Mouse (Mus musculus) ES-Bruce4 (cell line): ENCODE data around the gene Casq2. TPM values are rescaled to one million over a fixed set of nuclear protein-coding genes. Genes with fewer than 3 reads are reported as not detected.

Source experiments
- H3K27ac ChIP-seq: 2 replicates; pipeline ENCODE4 v1.5.1; 2012; ENCODE audit warnings: low read length, inconsistent platforms; ENCODE audit not compliant: insufficient read depth
- H3K27me3 ChIP-seq: 2 replicates; pipeline ENCODE4 v1.6.1; 2012; ENCODE audit warnings: mild to moderate bottlenecking, low read length, inconsistent platforms; ENCODE audit not compliant: control insufficient read depth, poor library complexity, insufficient read depth, severe bottlenecking
- H3K36me3 ChIP-seq: 2 replicates; pipeline ENCODE4 v1.6.1; 2012; ENCODE audit warnings: inconsistent platforms, mild to moderate bottlenecking, low read length, moderate library complexity; ENCODE audit not compliant: control insufficient read depth, poor library complexity, insufficient read depth, severe bottlenecking
- H3K4me1 ChIP-seq: one replicate; pipeline ENCODE4 v1.8.1; 2011; ENCODE audit warnings: low read length; ENCODE audit not compliant: control insufficient read depth, insufficient read depth
- H3K4me3 ChIP-seq: 2 replicates; pipeline ENCODE4 v1.5.1; 2011; ENCODE audit warnings: low read depth, mild to moderate bottlenecking, low read length
- H3K9ac ChIP-seq: 2 replicates; pipeline ENCODE4 v1.6.1; 2012; ENCODE audit warnings: low read depth, mild to moderate bottlenecking, inconsistent platforms; ENCODE audit not compliant: poor library complexity, severe bottlenecking
- H3K9me3 ChIP-seq: replicated peaks from 2 replicates; pipeline ENCODE4 v1.6.1; 2012; ENCODE audit warnings: mild to moderate bottlenecking, low read length, inconsistent platforms; ENCODE audit not compliant: control insufficient read depth, poor library complexity, insufficient read depth, severe bottlenecking
- CTCF ChIP-seq: IDR thresholded peaks from one replicate; pipeline ENCODE4 v1.8.1; 2011; ENCODE audit warnings: low read depth, low read length
- EP300 ChIP-seq: IDR thresholded peaks from 2 replicates; pipeline ENCODE4 v1.6.1; 2011; ENCODE audit warnings: low read depth, low read length; ENCODE audit not compliant: insufficient read depth
- POLR2A ChIP-seq: IDR thresholded peaks from one replicate; pipeline ENCODE4 v1.8.1; 2011; ENCODE audit warnings: low read length; ENCODE audit not compliant: insufficient read depth
- polyA plus RNA-seq: library from polyadenylated mRNA; stranded (reverse); fragments of >200 nt; gene quantifications from 2 replicates; pipeline ENCODE4 v1.2.4, GENCODE M21; 2011; ENCODE audit warnings: low read depth; ENCODE audit not compliant: missing spikeins, insufficient read depth, insufficient read length

Gene Casq2
- polyA plus RNA-seq, 1 experiment = not detected

GRCm38 (mm10) chr3:102179869-102180268 is 93.7 kb downstream of the Casq2 start:
- Histone ChIP-seq H3K9me3 (no peaks in the 10 kb centered on the region), H3K9ac (no peak overlapping the region), H3K27ac (no peak overlapping the region), H3K4me1 (peaks cover 3% of the 10 kb centered on the region), H3K27me3 (no peaks in the 10 kb centered on the region), H3K36me3 (peaks cover 5% of the 10 kb centered on the region; the same call in 1 of the 2 replicates), H3K4me3 (no peak overlapping the region)
- TF ChIP-seq POLR2A = no peak

- no peak for TF ChIP-seq EP300
- TF ChIP-seq CTCF = no peak
- TF ChIP-seq POLR2A = no peak
- H3K4me1 ChIP-seq = peaks cover 3% of the 10 kb centered on the region
- no peak overlapping the region for H3K4me3 ChIP-seq
- no peaks in the 10 kb centered on the region for H3K27me3 ChIP-seq
- H3K9ac ChIP-seq = no peak overlapping the region
- H3K27ac ChIP-seq = no peak overlapping the region
- H3K9me3 ChIP-seq = peaks cover under 1% of the 10 kb centered on the region; the same call in 1 of the 2 replicates
- H3K36me3 ChIP-seq = peaks cover 5% of the 10 kb centered on the region; the same call in 1 of the 2 replicates
Observed at GRCm38 (mm10) chr3:102180746-102181145, 94.5 kb downstream of the Casq2 start.

GRCm38 (mm10) chr3:102181191-102181590 is 95.0 kb downstream of the Casq2 start:
- TF ChIP-seq EP300 (no peak), POLR2A (no peak), CTCF (no peak)

GRCm38 (mm10) chr3:102182601-102183000 is 96.4 kb downstream of the Casq2 start:
- Histone ChIP-seq H3K4me1 (peaks cover 3% of the 10 kb centered on the region), H3K27ac (no peak overlapping the region), H3K27me3 (no peaks in the 10 kb centered on the region), H3K4me3 (no peak overlapping the region), H3K9me3 (peaks cover 5% of the 10 kb centered on the region), H3K9ac (no peak overlapping the region), H3K36me3 (peaks cover 5% of the 10 kb centered on the region; the same call in 1 of the 2 replicates)
- TF ChIP-seq CTCF = no peak
- TF ChIP-seq EP300 = no peak
- TF ChIP-seq POLR2A = no peak

More at GRCm38 (mm10) chr3:102181191-102181590, 95.0 kb downstream of the Casq2 start:
- H3K4me3 ChIP-seq = no peak overlapping the region
- H3K9me3 ChIP-seq = peaks cover 5% of the 10 kb centered on the region
- H3K36me3 ChIP-seq = peaks cover 5% of the 10 kb centered on the region; the same call in 1 of the 2 replicates
- H3K4me1 ChIP-seq = peaks cover 3% of the 10 kb centered on the region
- H3K27ac ChIP-seq = no peak overlapping the region
- H3K9ac ChIP-seq = no peak overlapping the region
- no peaks in the 10 kb centered on the region for H3K27me3 ChIP-seq

GRCm38 (mm10) chr3:102184721-102185120 is 98.5 kb downstream of the Casq2 start:
- Histone ChIP-seq H3K27ac (no peak overlapping the region; the same call in 1 of the 2 replicates), H3K4me1 (peaks cover 3% of the 10 kb centered on the region), H3K36me3 (peaks cover 5% of the 10 kb centered on the region; the same call in 1 of the 2 replicates), H3K4me3 (no peak overlapping the region), H3K27me3 (no peaks in the 10 kb centered on the region), H3K9ac (no peak overlapping the region), H3K9me3 (peaks cover 5% of the 10 kb centered on the region)
- no peak for TF ChIP-seq EP300
- TF ChIP-seq POLR2A = no peak
- no peak for TF ChIP-seq CTCF

- H3K27ac ChIP-seq = no peak overlapping the region
- TF ChIP-seq POLR2A = no peak
- TF ChIP-seq CTCF = no peak
- no peak for TF ChIP-seq EP300
- peaks cover 3% of the 10 kb centered on the region for H3K4me1 ChIP-seq
- no peaks in the 10 kb centered on the region for H3K27me3 ChIP-seq
- H3K9me3 ChIP-seq = peaks cover 18% of the 10 kb centered on the region
- no peak overlapping the region for H3K4me3 ChIP-seq
- peaks cover 8% of the 10 kb centered on the region for H3K36me3 ChIP-seq
- H3K9ac ChIP-seq = no peak overlapping the region
Observed at GRCm38 (mm10) chr3:102187401-102187800, 101.2 kb downstream of the Casq2 start.
